Mouse (Mus musculus) liver, adult 2 months (tissue): Measurements from ENCODE around the gene Dock6.

Experiments
- CTCF ChIP-seq: fragments of 200-500 bp; IDR thresholded peaks from 2 replicates; pipeline ENCODE4 v1.5.1; 2011; ENCODE audit warnings: low read depth, low read length, control low read depth
- POLR2A ChIP-seq: fragments of 200-500 bp; IDR thresholded peaks from 2 replicates; pipeline ENCODE4 v1.6.1; 2011; ENCODE audit warnings: low read length, control low read depth; ENCODE audit not compliant: insufficient read depth; ENCODE audit errors: extremely low read depth

GRCm38 (mm10) chr9:21870879-21871524 lies 18.6 kb upstream of the Dock6 start:
- TF ChIP-seq POLR2A (no peak), CTCF (peak; percentile 94)
